Mouse (Mus musculus) left cerebral cortex, postnatal 10 days (tissue): Measurements from ENCODE around the gene Palm2. TPM values are rescaled to one million over a fixed set of nuclear protein-coding genes. Genes with fewer than 3 reads are reported as not detected.
"Not testable (repeated sequence)": the region's sequence is repeated elsewhere in the genome, so short reads cannot be mapped to it uniquely, and the experiment has no call there.

Source experiments
- DNase-seq, 2 experiments: peaks; one replicate each; pipeline ENCODE4 v3.0.0; 2021 to 2022; ENCODE audit warnings: low spot score in 2 of 2, mixed read lengths in 1 of 2; ENCODE audit errors: extremely low spot score in 1 of 2
- intact Hi-C: fragments of 180-260 bp; cut with DNase I; formaldehyde crosslinking; loops from one replicate; pipeline ENCODE4 v1.15.1; 2025
- total RNA-seq, 2 experiments: library from RNA; stranded (reverse); gene quantifications; 2 replicates each; pipeline ENCODE4 v1.2.3; 2021

Gene Palm2
- 10 to 100 TPM; 72.9 to 73.2 TPM for total RNA-seq

GRCm38 (mm10) chr4:57433941-57434704, at the start of gene Palm2:
Gene Palm2 (plus strand): TSS chr4:57434247.
- DNase-seq: peak; percentile 77 to 83
- intact Hi-C loops: no loop called here

GRCm38 (mm10) chr4:57384355-57384754, 49.7 kb upstream of the Palm2 start:
- intact Hi-C loops: no loop called here

GRCm38 (mm10) chr4:57391103-57391502, 42.9 kb upstream of the Palm2 start:
- intact Hi-C loops: no loop called here
- no peak for DNase-seq

More at GRCm38 (mm10) chr4:57384355-57384754, 49.7 kb upstream of the Palm2 start:
- DNase-seq: no peak

DNA sequence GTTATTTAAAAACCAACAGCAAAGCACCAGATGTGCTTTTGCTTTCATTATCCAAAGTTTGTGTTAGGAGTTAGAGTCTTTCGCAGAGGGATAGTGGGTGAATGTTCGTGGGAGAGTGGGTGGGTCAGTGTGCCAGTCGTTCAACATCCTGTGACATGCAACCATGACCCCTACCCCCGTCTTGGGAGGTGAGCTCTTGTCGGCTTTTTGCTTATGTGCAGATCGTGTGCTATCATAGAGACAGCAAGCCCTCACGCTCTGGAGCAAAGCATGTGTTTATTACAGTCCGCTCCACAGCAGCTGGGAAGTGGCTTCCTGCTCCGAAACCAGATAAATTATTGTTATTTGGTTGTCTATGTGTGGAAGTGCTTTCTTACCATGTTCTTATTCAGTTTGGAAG, 37.6 kb upstream of the Palm2 start:
- intact Hi-C loops: no loop called here
- DNase-seq: no peak

- intact Hi-C loops, DNase-seq: not testable (repeated sequence)
These were observed 21.7 kb upstream of the Palm2 start for GRCm38 (mm10) chr4:57412385-57412784.

DNA sequence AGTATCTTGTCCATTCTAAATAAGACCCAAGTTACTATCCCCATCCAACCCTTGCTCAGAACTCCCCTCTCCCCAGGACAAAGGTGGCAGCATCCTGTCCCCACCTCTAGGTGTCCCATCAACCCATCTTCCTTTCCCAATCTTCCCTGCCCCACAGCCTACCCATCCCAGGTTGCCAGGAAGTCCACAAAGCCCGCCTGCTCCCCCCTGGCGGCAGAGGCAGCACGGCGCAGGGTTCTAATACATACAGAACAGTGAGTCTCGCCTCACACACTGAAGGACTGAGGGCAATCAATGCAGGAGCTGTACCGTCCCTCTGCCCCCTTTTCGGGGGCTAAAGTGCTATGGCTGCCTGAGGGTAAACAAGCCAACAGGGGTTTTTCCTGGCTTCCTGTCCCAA, 21.0 kb upstream of the Palm2 start:
- DNase-seq: no peak
- intact Hi-C loops: no loop called here

GRCm38 (mm10) chr4:57413670-57414069, 20.4 kb upstream of the Palm2 start:
- intact Hi-C loops, DNase-seq: not testable (repeated sequence)

DNA sequence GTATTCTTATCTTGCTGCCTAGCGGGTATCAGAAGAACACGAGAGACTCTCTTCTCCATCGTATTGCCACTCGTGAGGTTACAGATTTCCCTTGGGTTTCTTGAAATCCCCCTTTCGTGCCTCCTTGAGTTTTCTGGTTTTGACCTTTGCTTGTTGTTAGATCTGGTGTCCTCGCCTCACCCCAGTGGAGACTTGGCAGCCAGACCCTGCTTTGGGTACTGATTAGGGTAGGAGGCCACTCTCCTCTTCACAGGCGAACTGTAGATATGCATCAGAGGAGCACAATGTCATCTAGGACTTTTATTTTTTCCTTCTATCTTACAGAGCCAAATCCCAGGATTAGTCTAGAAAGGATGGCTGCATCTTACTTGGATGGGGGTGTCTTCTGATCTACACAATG, 10.0 kb upstream of the Palm2 start:
- intact Hi-C loops: no loop called here
- no peak for DNase-seq

GRCm38 (mm10) chr4:57428317-57428716, 5.7 kb upstream of the Palm2 start:
- DNase-seq: no peak
- intact Hi-C loops: no loop called here

- intact Hi-C loops: no loop called here
These were observed 786 bp downstream of the Palm2 start for GRCm38 (mm10) chr4:57434705-57435360.

DNA sequence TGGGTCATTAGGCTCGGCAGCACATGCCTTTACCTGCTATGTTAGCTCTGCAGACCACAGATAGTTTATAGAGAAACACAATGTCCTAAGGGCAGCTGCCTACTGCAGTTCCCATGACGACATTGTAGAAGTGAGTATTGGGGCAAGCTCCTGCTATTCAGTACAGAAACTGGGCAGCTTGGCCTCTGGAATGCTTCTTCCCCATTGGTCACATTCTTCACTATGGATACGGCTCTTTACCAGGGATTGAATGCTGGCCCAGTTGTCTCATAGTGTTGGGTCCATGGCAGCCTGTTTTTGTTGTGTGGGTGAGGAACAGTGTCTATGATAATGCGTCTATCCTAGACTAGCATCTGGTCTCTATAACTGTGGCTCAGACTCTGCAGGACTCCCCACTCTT, 2.2 kb downstream of the Palm2 start:
- intact Hi-C loops: no loop called here
- no peak for DNase-seq

More at GRCm38 (mm10) chr4:57434705-57435360, 786 bp downstream of the Palm2 start:
- no peak for DNase-seq

- no peak for DNase-seq
- intact Hi-C loops: no loop called here
These were observed 12.0 kb downstream of the Palm2 start for GRCm38 (mm10) chr4:57446082-57446481.

DNA sequence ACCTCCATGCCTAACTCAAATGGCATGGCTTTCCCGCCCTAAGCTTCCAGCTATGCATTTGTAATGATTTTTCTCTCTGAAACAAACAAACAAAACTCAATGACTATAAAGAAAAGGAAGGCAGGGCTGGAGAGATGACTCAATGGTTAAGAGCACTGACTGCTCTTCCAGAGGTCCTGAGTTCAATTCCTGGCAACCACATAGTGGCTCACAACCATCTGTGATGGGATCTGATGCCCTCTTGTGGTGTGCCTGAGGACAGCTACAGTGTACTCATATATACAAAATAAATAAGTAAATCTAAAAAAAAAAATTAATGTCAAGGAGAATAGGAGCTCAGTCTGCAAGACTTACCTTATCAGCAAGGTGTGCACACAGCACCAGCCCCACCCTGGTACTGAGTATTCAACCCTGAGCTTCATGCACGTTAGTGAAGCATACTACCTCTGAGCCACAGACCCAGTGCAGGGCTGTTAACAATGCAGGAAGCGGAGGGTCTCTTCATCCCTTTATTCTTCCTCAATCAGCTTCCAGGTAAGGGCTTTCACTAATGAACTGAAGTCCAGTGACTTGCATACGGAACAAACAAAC, 12.9 kb downstream of the Palm2 start:
- DNase-seq: no peak
- intact Hi-C loops: no loop called here

DNA sequence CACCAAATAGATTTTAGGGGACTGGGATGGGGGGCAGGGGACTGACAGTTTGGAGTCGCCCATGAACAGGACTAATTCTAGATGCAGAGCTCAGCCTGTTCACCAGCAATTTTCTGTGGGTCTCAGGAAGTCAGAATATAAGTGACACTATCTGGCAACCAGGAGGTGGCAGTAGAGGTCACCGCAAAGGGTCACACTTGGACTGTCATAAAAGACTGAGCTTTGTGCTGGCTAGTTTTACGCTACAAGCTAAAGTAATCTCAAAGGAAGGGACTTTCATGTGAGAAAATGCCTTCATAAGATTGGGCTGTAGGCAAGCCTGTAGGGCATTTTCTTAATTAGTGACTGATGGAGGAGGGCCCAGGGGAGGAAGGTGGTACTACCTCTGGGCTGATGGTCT, 17.8 kb downstream of the Palm2 start:
- DNase-seq: peak in 1 of 2 experiments; percentile 53
- intact Hi-C loops: no loop called here

- intact Hi-C loops: no loop called here
- DNase-seq: no peak
These were observed 18.6 kb downstream of the Palm2 start for GRCm38 (mm10) chr4:57452661-57453060.

- no peak for DNase-seq
- intact Hi-C loops: loop anchor here (5.0 kb wide), 1 partner anchor 145 kb away; no protein-coding TSS in a partner anchor
These were observed 28.3 kb downstream of the Palm2 start for GRCm38 (mm10) chr4:57462378-57462777.

DNA sequence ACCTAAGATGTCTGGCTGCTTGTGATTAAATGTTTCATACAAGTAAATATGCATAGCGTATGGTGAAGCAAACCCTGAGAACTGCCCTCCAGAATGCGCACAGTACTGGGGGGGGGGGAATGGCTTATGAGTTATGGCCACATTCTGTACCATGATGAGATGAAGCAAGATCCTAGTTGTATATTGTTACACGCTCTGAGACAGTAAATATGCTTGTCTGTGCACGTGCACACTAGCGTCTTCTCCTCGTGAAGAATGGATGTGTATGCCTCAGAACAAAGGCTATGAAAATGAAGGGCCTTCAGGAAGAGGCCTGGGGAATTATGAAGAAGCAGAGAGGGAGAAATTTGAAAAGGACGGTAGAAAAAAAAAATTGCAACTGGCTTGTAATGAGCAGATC, 48.4 kb downstream of the Palm2 start:
- no peak for DNase-seq
- intact Hi-C loops: no loop called here

DNA sequence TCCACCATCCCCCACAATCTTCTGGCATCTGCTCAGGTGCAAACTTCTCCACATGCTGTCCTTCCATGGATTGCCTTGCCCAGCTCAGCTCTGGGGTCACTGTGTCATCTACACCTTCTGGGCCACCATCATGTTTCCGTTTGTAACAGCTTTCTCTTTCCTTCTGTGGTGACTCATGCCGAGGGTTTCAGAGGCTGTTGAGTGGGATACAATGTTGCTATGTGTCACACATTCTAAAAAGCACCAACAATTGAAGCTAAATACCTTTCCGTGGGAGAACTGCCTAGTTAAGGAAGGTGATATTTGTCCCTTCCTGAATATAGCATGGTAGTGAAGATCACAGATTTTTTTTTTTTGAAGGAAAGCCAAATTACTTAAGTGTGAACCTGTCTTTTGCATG, 52.3 kb downstream of the Palm2 start:
- DNase-seq: no peak
- intact Hi-C loops: no loop called here

GRCm38 (mm10) chr4:57489887-57490286, 55.8 kb downstream of the Palm2 start:
- intact Hi-C loops: no loop called here
- DNase-seq: no peak

DNA sequence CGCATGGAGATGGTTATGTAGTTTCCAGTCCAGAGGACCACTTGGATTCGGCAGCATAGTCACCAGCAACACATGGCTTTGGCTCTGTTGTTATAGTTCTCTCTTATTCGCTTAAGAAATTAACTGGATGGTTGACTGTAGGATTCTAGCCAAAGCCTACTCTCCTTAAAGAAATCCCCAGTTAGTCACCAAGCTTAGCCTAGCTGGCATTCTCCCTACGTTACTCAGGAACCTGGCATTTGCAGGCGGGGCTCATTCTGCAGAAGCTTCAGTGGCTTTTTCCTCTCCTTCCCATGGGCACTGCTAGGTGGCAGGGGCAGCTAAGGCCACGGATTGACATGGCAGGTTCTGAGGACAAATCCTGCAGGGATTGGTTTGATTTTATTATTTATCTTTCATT, 70.7 kb downstream of the Palm2 start:
- DNase-seq: no peak

More for the DNA sequence above, 70.7 kb downstream of the Palm2 start:
- intact Hi-C loops: no loop called here
